Mouse (Mus musculus) embryonic stem cell, embryonic (primary cell): Measurements from ENCODE around the gene Nme2.

Experiments
- CTCF ChIA-PET, 4 experiments: fragments of 300-600 bp in 2 of 4; fragments of 350-600 bp in 2 of 4; sonication (Branson Sonifier 250); formaldehyde crosslinking; loops; one replicate each; lab custom pipeline; 2022; ENCODE audit warnings: inconsistent platforms in 2 of 4; lab: Charles Lee
- POLR2A ChIA-PET, 4 experiments: fragments of 300-600 bp in 2 of 4; fragments of 350-600 bp in 2 of 4; sonication (Branson Sonifier 250); formaldehyde crosslinking; loops; one replicate each; lab custom pipeline; 2022; ENCODE audit warnings: antibody characterized with exemption in 4 of 4, inconsistent platforms in 1 of 4; lab: Charles Lee

Gene Nme2

DNA sequence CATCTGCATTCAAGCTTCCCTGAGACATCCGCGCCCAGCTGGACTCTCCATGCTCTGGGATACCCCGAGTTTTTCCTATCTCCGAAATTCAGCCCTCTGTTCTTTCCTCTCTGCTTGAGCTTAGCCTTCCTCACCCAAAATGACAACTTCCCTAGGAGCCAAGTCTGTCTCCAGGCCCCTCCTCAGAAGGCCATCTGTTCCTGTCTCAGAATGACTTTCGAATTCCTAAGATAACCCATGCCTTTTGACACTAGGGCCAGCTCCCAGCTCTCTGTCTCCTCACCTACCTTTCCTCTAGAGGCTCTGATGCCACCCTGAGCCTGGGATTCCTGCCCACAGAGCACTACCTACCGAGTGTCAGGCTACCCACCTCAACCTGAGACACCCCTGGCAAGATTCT lies at the start of gene Nme2:
TSS of gene Nme2 (minus strand) at position 101 of the 400 bp plus-strand sequence.
- ChIA-PET POLR2A (interaction anchor here (0.7 to 12.6 kb wide), 29 partner anchors 8 to 365 kb away, joined by 3 to 166 read pairs (median 4); partner anchors contain the start of genes Gm20390 (in 4 of the 4), Nme1 (in 3 of the 4), Mbtd1 (in 1 of the 4) and Spag9 (in 1 of the 4)), CTCF (interaction anchor here in 1 of 4 experiments (1.3 kb wide), 1 partner anchor 12 kb away, joined by 8 read pairs; the partner anchor contains the start of genes Gm20390 and Nme1)

DNA sequence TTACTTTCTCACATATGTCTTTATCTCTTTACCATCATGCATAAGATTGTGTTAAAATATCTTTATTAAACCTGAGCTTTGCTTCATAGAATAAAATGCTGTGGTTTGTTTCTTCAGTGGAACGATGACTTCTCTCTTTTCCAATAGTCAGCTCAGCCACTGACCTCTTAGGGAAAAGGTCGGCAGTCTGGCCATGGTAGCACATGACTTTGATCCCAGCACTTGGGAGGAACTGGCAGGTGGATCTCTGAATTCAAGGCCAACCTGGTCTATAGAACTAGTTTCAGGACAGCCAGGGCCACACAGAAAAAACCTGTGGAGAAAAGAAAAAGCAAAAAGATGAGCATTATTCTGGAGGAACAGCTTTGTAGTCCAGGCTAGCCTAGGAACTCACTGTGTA lies 47.3 kb upstream of the Nme2 start:
- ChIA-PET CTCF (no interaction called here), POLR2A (interaction anchor here in 2 of 4 experiments (0.6 to 0.9 kb wide), 3 partner anchors 15 to 211 kb away, joined by 3 read pairs; no protein-coding TSS in a partner anchor)

DNA sequence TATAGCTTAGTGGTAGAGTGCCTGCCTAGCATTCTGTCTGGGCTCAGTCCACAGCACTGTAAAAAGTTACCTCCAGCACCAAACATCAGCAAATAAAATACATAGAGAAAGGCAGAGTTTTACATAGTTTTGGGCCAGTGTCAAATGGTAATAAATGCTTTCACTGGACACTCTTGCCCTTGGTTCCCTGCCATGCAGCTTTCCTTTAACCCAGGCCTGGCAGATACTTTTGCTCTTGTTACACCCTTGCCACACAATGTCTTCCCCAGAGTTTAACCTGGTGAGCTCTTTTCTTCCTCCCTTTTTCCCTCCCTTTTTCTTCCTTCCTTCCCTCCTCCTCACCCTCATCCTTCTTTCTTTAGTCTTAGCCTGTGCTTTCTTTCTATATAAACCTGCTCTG lies 43.2 kb upstream of the Nme2 start:
- CTCF ChIA-PET: interaction anchor here in 1 of 4 experiments (1.2 kb wide), 1 partner anchor 20 kb away, joined by 3 read pairs; no protein-coding TSS in a partner anchor
- POLR2A ChIA-PET: interaction anchor here in 2 of 4 experiments (0.6 to 1.2 kb wide), 3 partner anchors 27 to 212 kb away, joined by 3 read pairs; partner anchors contain the start of gene Nme1 (in 1 of the 2)

DNA sequence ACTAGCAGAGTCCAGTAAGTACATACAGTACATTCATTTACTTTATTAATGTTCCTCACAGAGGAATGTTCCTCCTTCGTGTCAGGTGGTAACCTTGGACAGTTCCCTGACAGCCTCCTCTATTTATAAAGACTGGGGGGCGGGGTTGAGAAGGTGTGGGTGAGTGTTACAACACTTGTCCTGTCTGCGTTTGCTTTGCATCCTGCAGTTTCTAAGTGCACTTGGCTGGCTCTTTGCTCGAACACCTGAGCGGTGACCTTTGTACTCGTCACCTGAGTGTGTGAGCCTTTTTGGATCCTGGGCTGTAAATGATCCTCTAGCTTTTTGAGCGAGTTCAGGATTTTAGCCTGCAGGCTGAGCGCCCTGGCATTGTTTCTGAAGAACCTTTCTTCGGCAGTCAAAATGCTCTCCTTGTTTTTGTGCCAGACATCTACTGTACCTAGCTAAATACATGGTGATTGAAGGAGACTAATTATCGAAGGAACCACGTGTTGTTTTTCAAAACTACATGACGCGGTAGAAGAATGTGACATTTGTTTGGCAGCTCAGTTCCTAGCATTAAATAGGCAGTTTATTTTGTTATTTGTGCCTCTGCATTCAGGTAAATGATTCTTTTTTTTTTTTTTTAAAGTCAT lies 41.2 kb upstream of the Nme2 start:
- POLR2A ChIA-PET: interaction anchor here in 1 of 4 experiments (1.2 kb wide), 1 partner anchor 10 kb away, joined by 4 read pairs; no protein-coding TSS in a partner anchor

DNA sequence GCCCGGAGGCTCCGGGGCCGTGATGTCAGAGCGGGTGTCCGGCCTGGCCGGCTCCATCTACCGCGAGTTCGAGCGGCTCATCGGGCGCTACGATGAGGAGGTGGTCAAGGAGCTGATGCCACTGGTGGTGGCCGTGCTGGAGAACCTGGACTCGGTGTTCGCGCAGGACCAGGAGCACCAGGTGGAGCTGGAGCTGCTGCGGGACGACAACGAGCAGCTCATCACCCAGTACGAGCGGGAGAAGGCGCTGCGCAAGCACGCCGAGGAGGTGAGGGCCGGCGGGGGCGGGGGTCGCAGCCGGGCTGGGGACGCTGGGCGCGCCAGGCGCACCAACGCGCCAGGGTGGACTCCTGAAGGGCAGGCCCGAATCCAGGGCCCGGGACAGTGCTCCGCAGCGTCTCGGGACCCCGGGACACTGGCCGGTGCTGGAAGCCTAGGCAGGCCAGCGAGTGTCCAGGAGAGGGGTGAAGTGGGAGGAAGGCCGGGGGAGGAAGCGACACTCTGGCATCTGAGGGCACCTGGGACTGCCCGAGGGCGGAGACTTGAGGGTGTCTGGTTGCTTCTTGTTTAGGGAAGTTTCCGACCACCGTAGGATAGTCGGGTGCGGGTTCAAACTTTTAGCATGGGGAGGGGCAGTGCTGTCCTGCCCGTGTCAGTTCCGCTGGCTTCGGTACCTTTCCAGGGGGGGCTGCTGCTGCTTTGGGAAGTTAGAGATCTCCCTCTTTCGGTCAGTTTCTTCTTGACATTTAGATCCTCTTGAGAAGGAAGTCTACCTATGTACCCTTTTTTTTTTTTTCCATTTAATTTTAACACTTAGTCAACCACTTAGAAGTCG lies 40.5 kb upstream of the Nme2 start:
- CTCF ChIA-PET: interaction anchor here in 1 of 4 experiments (1.0 kb wide), 1 partner anchor 12 kb away, joined by 3 read pairs; no protein-coding TSS in a partner anchor
- POLR2A ChIA-PET: interaction anchor here in 3 of 4 experiments (0.6 to 4.1 kb wide), 17 partner anchors 8 to 476 kb away, joined by 3 to 34 read pairs (median 4); partner anchors contain the start of genes Gm20390 (in 2 of the 3), Nme1 (in 2 of the 3), Tob1 (in 2 of the 3) and Ankrd40 (in 1 of the 3)

More for the DNA sequence above, 41.2 kb upstream of the Nme2 start:
- CTCF ChIA-PET: no interaction called here

DNA sequence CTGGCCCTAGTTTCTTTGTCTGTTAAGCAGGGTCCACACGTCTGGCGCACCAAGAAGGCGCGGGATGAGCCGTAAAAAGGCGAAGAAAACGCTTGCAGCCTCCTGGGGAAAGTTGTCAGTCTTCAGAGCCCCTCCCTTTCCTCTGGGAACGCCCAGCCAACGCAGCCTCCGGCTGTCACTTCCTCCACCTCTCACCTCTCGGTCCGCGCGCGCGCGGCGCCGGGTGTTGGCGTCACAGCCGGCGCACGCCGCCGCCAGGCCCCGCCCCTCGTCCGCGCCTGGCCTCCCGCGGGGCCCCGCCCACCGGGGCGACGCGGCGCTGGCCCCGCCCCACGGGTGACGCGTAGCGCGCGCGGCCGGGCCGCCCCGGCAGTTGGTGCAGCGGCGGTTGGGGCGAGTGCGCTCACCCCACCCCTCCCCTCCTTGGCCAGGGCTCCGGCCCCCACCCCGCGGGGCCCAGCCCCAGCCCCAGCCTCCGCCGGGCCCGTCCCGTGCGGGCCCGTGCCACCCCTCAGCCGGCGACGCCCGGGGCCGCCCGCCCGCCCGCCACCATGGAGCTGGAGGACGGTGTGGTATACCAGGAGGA lies 39.8 kb upstream of the Nme2 start, which contains the start of gene Spag9:
TSS of gene Spag9 (plus strand) at position 372 of the 586 bp plus-strand sequence.
- POLR2A ChIA-PET: interaction anchor here in 3 of 4 experiments (0.6 to 4.1 kb wide), 17 partner anchors 9 to 477 kb away, joined by 3 to 34 read pairs (median 4); partner anchors contain the start of genes Gm20390 (in 2 of the 3), Nme1 (in 2 of the 3), Tob1 (in 2 of the 3) and Ankrd40 (in 1 of the 3)
- CTCF ChIA-PET: interaction anchor here in 1 of 4 experiments (1.0 kb wide), 1 partner anchor 13 kb away, joined by 3 read pairs; no protein-coding TSS in a partner anchor

DNA sequence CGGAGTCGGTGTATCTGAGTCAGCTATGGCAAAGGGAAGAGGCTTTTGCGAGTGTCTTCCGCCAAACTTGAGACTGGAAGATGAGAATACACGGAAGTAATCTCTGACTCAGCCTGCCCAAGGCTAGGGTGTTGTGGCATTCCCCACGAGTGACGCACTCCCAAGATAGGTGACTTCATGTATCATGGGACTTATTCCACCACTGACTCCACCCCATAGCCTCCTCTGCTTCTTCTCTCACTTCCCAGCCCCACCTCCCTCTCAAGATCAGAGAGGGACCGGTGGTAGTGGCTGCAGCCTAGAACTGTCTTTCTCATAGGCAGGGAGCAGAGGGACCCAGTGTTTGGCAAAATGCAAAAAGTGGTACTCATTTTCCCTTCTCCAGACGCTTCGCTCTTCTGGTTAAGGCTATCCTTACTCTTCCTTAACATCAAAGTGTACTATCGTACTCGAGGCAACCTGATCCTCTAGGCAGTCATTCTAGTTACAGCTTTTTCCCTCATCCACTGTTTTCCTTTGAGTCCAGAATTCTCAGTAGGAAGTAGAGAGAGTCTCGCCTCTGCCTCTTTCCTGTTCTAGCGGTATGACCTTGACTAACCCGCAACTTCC lies 39.2 kb upstream of the Nme2 start:
- POLR2A ChIA-PET: interaction anchor here in 3 of 4 experiments (0.5 to 4.1 kb wide), 18 partner anchors 9 to 589 kb away, joined by 3 to 34 read pairs (median 4); partner anchors contain the start of genes Gm20390 (in 3 of the 3), Nme1 (in 3 of the 3), Nme2 (in 1 of the 3) and Tob1 (in 1 of the 3)
- CTCF ChIA-PET: interaction anchor here in 1 of 4 experiments (1.4 kb wide), 1 partner anchor 27 kb away, joined by 6 read pairs; the partner anchor contains the start of genes Gm20390 and Nme1

DNA sequence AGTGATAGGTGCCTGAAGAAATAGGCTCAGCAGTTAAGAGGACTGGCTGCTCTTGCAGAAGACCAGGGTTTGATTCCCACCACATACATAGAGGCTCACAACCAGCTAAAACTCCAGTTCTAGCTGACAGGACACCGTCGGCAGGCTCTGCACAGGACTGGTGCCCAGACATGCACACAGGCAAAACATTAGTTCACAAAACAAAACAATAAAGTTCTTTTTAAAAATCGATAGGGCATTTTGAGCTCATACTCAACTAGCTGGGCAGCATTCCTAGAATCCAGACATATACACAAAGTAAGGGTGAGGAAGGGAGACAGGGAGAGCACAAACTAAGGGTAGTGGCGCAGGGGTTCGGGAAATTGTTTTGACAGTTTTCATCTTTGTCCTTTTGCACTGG lies 38.5 kb upstream of the Nme2 start:
- ChIA-PET CTCF (interaction anchor here in 1 of 4 experiments (1.4 kb wide), 1 partner anchor 26 kb away, joined by 6 read pairs; the partner anchor contains the start of genes Gm20390 and Nme1), POLR2A (interaction anchor here in 3 of 4 experiments (0.7 to 4.1 kb wide), 16 partner anchors 9 to 219 kb away, joined by 3 to 34 read pairs (median 4); partner anchors contain the start of genes Gm20390 (in 3 of the 3), Nme1 (in 3 of the 3), Nme2 (in 1 of the 3) and Tob1 (in 1 of the 3))

DNA sequence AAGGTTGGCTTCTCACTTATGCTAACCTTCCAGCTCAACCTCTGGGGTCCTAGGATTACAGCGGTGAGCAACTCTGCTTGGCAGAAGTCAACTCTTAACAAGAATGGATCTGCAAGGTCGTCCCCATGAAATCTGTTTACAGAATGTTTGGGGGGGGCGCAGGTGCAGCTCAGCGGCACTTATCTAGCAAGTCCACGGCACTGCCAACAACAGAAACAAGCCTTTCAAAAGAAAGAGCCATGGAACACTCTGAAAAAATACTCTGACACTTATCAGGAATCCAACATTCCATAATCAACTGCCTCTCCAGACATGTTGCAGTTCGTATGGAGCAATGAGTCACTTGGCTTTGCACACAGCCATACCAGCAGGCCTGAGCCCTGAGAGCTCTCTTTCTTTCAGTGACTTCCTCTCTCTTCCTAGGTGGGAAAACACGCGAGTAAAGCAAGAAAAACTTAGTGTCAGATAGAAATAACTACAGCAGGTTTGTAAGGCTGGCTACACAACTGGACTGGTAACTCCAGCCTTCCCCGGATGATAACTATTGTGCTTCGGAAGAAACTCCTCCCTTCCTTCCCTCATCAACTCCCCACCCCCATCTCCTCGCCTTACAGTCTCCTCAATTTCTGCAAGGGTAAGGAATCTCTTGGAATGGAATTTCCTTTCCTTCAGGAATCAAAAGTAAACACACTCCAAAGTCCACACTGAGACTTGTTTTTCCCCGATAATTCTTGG lies 32.4 kb upstream of the Nme2 start:
- ChIA-PET POLR2A (interaction anchor here in 2 of 4 experiments (0.6 to 5.2 kb wide), 11 partner anchors 9 to 223 kb away, joined by 3 to 31 read pairs (median 5); partner anchors contain the start of genes Gm20390 (in 2 of the 2), Nme1 (in 2 of the 2), Nme2 (in 1 of the 2) and Tob1 (in 1 of the 2)), CTCF (interaction anchor here in 1 of 4 experiments (0.6 kb wide), 2 partner anchors 27 to 277 kb away, joined by 3 read pairs; no protein-coding TSS in a partner anchor)

DNA sequence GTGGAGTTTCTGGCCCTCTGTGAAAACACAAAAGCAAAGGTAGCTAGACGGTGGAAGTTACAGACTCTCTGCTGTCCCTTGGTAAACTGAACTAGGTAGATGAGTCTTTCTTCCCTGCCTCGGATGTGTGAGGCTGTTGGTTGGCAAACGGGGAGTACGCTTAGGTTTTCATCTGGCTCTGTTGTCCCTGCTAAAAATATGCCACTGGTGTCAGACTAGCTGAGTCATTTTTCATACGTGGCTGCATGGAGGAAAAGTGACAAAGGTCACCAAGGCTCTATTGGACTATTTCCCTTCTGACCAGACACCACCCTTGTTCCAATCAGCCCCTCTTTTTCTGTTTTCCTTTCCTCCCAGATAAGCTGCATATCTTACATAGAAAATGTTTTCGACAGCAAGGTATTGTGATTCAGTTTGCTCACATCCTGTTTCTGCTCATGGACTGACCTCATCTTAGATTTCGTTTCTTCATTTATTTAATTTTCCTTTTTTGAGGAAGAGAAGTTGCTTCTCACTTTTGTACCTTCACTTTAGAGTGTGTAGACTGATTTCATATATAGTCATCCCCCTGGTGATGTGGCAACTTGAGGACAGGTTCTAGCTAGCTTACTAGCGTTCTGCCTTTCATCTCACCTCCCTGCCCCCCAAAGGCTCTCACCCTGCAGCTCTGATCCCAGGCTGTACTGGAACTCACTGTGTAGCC lies 31.7 kb upstream of the Nme2 start:
- CTCF ChIA-PET: interaction anchor here in 2 of 4 experiments (0.6 to 0.7 kb wide), 3 partner anchors 19 to 277 kb away, joined by 3 read pairs; partner anchors contain the start of gene Nme1 (in 1 of the 2)
- POLR2A ChIA-PET: interaction anchor here in 2 of 4 experiments (0.5 to 5.2 kb wide), 13 partner anchors 10 to 540 kb away, joined by 3 to 31 read pairs (median 5); partner anchors contain the start of genes Gm20390 (in 2 of the 2), Nme1 (in 2 of the 2), Nme2 (in 1 of the 2) and Tob1 (in 1 of the 2)

DNA sequence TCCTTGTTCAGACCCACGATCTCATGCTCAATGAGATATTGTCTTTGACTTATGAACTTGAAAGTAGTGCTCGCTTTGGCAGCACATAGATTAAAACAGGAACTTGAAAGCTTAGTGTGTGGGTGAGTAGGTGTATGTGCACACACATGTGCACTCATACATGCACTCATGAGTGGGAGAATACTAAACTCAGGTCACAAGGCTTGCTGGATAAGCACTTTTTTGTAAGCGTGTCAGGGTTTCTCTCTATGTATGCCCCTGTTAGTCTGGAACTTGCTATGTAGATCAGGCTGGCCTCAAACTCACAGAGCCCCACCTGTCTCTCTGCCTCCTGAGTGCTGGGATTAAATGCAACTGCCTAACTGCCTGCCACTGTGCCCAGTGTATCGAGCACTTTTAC lies 31.0 kb upstream of the Nme2 start:
- POLR2A ChIA-PET: interaction anchor here in 3 of 4 experiments (0.5 to 5.2 kb wide), 16 partner anchors 8 to 540 kb away, joined by 3 to 31 read pairs (median 5); partner anchors contain the start of genes Gm20390 (in 2 of the 3), Nme1 (in 2 of the 3), Spag9 (in 1 of the 3) and Tob1 (in 1 of the 3)
- CTCF ChIA-PET: interaction anchor here in 3 of 4 experiments (0.6 to 1.2 kb wide), 3 partner anchors 18 to 366 kb away, joined by 3 to 4 read pairs (median 3); partner anchors contain the start of gene Nme1 (in 1 of the 3)

DNA sequence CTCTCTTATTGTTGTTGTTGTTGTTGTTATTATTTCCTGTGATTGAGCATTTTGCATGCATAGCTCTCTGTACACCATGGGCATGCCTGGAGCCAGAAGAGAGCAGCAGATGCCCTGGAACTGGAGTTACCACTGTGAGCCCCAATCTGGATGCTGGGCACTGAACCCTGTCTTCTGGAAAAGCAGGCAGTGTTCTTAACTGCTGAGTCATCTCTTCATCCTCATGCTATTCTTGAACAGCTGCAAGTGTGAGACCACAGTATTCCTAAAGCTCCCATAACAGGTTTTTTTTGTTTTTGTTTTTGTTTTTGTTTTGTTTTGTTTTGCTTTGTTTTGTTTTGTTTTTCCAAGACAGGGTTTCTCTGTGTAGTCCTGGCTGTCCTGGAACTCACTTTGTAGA lies 30.2 kb upstream of the Nme2 start:
- POLR2A ChIA-PET: interaction anchor here in 3 of 4 experiments (0.5 to 5.2 kb wide), 12 partner anchors 9 to 363 kb away, joined by 3 to 31 read pairs (median 6); partner anchors contain the start of genes Gm20390 (in 2 of the 3), Nme1 (in 2 of the 3) and Spag9 (in 1 of the 3)
- CTCF ChIA-PET: interaction anchor here in 3 of 4 experiments (0.6 to 1.2 kb wide), 3 partner anchors 17 to 367 kb away, joined by 3 to 4 read pairs (median 3); no protein-coding TSS in a partner anchor

DNA sequence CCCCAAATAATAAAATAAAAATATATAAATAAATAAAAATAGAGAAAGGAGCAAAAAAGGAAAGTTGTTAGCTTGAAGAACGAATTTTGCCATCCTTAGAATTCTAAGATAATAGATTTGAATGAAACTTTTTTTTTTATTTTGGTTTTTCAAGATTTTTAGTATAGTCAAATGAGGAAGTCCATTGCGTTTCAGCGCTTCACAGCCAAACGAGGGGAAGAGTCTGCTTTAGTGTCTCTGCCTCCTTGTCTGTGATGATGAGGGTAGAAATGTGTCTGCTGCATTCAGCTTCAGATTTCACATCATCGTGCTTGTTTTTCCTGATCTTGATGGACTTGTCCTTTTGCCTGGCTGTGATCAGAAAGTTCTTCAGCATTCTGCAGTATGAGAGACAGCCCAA lies 29.2 kb upstream of the Nme2 start:
- ChIA-PET POLR2A (interaction anchor here in 3 of 4 experiments (0.6 to 5.2 kb wide), 8 partner anchors 10 to 260 kb away, joined by 3 to 31 read pairs (median 4); partner anchors contain the start of genes Gm20390 (in 1 of the 3), Nme1 (in 1 of the 3) and Spag9 (in 1 of the 3)), CTCF (interaction anchor here in 1 of 4 experiments (0.6 kb wide), 1 partner anchor 23 kb away, joined by 3 read pairs; no protein-coding TSS in a partner anchor)

DNA sequence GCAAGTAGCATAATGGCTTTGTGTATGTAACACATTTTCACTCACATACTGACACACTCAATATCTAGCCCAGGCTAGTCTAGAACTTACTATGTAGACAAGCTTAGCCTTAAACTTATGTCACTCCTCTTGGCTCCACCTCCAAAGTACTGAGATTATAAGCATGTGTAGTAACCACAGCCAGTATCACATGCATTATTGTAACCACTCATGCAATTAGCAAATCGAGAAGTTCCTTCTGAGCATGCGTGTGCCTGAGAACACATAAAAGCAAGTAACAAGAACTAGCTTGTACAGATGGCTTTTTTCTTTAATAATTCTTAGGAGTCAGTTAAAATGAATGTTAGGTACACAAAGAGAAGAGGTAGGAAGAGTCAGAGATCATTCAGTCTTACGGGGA lies 28.6 kb upstream of the Nme2 start:
- ChIA-PET CTCF (no interaction called here), POLR2A (interaction anchor here in 2 of 4 experiments (0.7 to 5.2 kb wide), 6 partner anchors 10 to 105 kb away, joined by 3 to 31 read pairs (median 8); partner anchors contain the start of genes Gm20390 (in 1 of the 2), Nme1 (in 1 of the 2) and Spag9 (in 1 of the 2))
